Mouse (Mus musculus): ENCODE data around the gene Gper1. TPM values are rescaled to one million over a fixed set of nuclear protein-coding genes. Genes with fewer than 3 reads are reported as not detected.
A peak's percentile ranks its signal among the peaks of the same experiment; 100 is the strongest.

The Gper1 gene
- total and polyA plus RNA-seq, 3 experiments, result not detected

GRCm38 (mm10) chr5:139395528-139395927 is 27.4 kb upstream of the Gper1 start:
- Histone ChIP-seq H3K36me3 (replicated peaks) (peaks cover 90% of the 10 kb centered on the region), H3K4me3 (ENCODE audit: low read depth, low read length) (no peak overlapping the region), H3K4me1 (ENCODE audit: insufficient read depth, low read depth, low read length) (peaks cover 79% of the 10 kb centered on the region), H3K27me3 (ENCODE audit: insufficient read depth, low read length) (no peaks in the 10 kb centered on the region), H3K9me3 (replicated peaks) (no peaks in the 10 kb centered on the region)
- peak; percentile 80 for TF ChIP-seq POLR2AphosphoS5 (IDR thresholded peaks at IDR 0.05; ENCODE audit: insufficient replicate concordance, low read depth, low read length)
- TF ChIP-seq GATA2 (IDR thresholded peaks at IDR 0.05; ENCODE audit: borderline replicate concordance, low read depth, low read length), result no peak
- ATAC-seq (ENCODE audit: extremely low read depth, insufficient number of reproducible peaks, low FRiP score, poor library complexity, severe bottlenecking) (no peak), DNase-seq (ENCODE audit: low spot score) (no peak)

GRCm38 (mm10) chr5:139397359-139397916 is 25.5 kb upstream of the Gper1 start:
- Histone ChIP-seq H3K27me3 (ENCODE audit: insufficient read depth, low read length) (no peaks in the 10 kb centered on the region), H3K4me3 (ENCODE audit: low read depth, low read length) (no peak overlapping the region), H3K36me3 (replicated peaks) (peaks cover 85% of the 10 kb centered on the region), H3K4me1 (ENCODE audit: insufficient read depth, low read depth, low read length) (peaks cover 60% of the 10 kb centered on the region), H3K9me3 (replicated peaks) (no peaks in the 10 kb centered on the region)
- ATAC-seq (ENCODE audit: extremely low read depth, insufficient number of reproducible peaks, low FRiP score, poor library complexity, severe bottlenecking) (no peak), DNase-seq (ENCODE audit: low spot score) (no peak)
- TF ChIP-seq POLR2AphosphoS5 (IDR thresholded peaks at IDR 0.05; ENCODE audit: insufficient replicate concordance, low read depth, low read length) (peak; percentile 78; the same call in 1 of the 2 replicates), GATA1 (IDR thresholded peaks at IDR 0.05; ENCODE audit: borderline replicate concordance, low read length) (no peak)

GRCm38 (mm10) chr5:139397959-139398753 is 24.8 kb upstream of the Gper1 start:
- peak; percentile 35 for ATAC-seq (ENCODE audit: extremely low read depth, insufficient number of reproducible peaks, low FRiP score, poor library complexity, severe bottlenecking)
- Histone ChIP-seq H3K4me3 (ENCODE audit: low read depth, low read length) (no peak overlapping the region), H3K4me1 (ENCODE audit: insufficient read depth, low read depth, low read length) (peaks cover 53% of the 10 kb centered on the region), H3K9me3 (replicated peaks) (no peaks in the 10 kb centered on the region), H3K27me3 (ENCODE audit: insufficient read depth, low read length) (no peaks in the 10 kb centered on the region), H3K36me3 (replicated peaks) (peaks cover 85% of the 10 kb centered on the region)
- peak; percentile 77 for DNase-seq (ENCODE audit: low spot score)
- TF ChIP-seq GATA1 (IDR thresholded peaks at IDR 0.05; ENCODE audit: borderline replicate concordance, low read length) (no peak), GATA2 (IDR thresholded peaks at IDR 0.05; ENCODE audit: borderline replicate concordance, low read depth, low read length) (no peak), TAL1 (conservative IDR thresholded peaks at IDR 0.05; ENCODE audit: low read depth, low read length) (no peak), CTCF (IDR thresholded peaks at IDR 0.05; ENCODE audit: low read depth, low read length) (peak; percentile 78)

DNA sequence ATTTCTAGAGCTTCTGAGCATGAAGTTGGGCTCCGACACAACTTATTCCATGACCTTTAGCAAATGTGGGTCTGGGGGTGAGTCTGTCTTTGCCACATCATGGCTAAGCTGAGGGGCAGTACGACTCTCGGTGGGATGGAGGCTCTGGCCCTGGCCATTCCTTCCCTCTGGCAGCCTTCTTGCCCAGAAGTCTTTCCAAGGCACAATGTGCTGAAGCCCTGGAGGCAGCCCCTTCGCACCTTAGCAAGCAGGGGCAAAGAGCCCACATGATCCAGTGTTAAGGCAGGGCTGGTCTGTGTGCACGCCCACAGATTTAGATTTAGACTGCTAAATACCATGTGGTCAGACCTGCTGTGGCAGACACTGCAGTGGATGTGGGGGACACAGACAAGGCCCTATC is 24.2 kb upstream of the Gper1 start:
- DNase-seq (ENCODE audit: low spot score), result no peak

GRCm38 (mm10) chr5:139399991-139400390 is 23.0 kb upstream of the Gper1 start:
- no peak for DNase-seq (ENCODE audit: low spot score)
- H3K4me3 ChIP-seq (ENCODE audit: low read depth, low read length), result no peak overlapping the region

More for the DNA sequence above, 24.2 kb upstream of the Gper1 start:
- peaks cover 85% of the 10 kb centered on the region for H3K36me3 ChIP-seq (replicated peaks)
- no peaks in the 10 kb centered on the region for H3K27me3 ChIP-seq (ENCODE audit: insufficient read depth, low read length)
- no peaks in the 10 kb centered on the region for H3K9me3 ChIP-seq (replicated peaks)
- ATAC-seq (ENCODE audit: extremely low read depth, insufficient number of reproducible peaks, low FRiP score, poor library complexity, severe bottlenecking), result no peak
- TF ChIP-seq GATA1 (IDR thresholded peaks at IDR 0.05; ENCODE audit: borderline replicate concordance, low read length) (no peak), TAL1 (conservative IDR thresholded peaks at IDR 0.05; ENCODE audit: low read depth, low read length) (no peak), CTCF (IDR thresholded peaks at IDR 0.05; ENCODE audit: low read depth, low read length) (no peak)
- H3K4me1 ChIP-seq (ENCODE audit: insufficient read depth, low read depth, low read length), result peaks cover 50% of the 10 kb centered on the region
- no peak overlapping the region for H3K4me3 ChIP-seq (ENCODE audit: low read depth, low read length)

DNA sequence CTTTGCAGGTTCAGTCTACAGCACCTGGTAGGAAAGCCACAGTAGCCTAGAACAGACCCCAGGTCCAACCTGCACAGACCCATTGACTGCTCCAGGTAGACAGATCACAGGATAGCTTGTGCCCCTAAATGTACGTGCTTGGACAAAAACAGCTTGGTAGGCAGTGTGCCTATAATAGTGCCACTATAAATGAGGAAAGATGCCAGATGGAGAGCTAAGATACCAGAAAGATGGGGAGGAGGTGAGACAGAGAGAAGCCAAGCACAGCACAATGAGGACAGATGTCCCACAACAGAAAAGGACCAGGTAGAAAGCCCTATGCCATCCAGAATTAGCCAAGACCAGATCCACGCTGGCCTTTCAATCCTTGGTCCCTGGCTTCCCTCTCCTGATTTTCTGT is 20.8 kb upstream of the Gper1 start:
- DNase-seq (ENCODE audit: low spot score) (no peak), ATAC-seq (ENCODE audit: extremely low read depth, insufficient number of reproducible peaks, low FRiP score, poor library complexity, severe bottlenecking) (no peak)
- TF ChIP-seq TAL1 (conservative IDR thresholded peaks at IDR 0.05; ENCODE audit: low read depth, low read length), result no peak
- no peak for TF ChIP-seq POLR2AphosphoS5 (IDR thresholded peaks at IDR 0.05; ENCODE audit: insufficient replicate concordance, low read depth, low read length)
- no peak for TF ChIP-seq CTCF (IDR thresholded peaks at IDR 0.05; ENCODE audit: low read depth, low read length)
- TF ChIP-seq GATA2 (IDR thresholded peaks at IDR 0.05; ENCODE audit: borderline replicate concordance, low read depth, low read length), result no peak
- no peak for TF ChIP-seq GATA1 (IDR thresholded peaks at IDR 0.05; ENCODE audit: borderline replicate concordance, low read length)
- Histone ChIP-seq H3K4me1 (ENCODE audit: insufficient read depth, low read depth, low read length) (peaks cover 39% of the 10 kb centered on the region), H3K27me3 (ENCODE audit: insufficient read depth, low read length) (no peaks in the 10 kb centered on the region), H3K36me3 (replicated peaks) (peaks cover 85% of the 10 kb centered on the region), H3K9me3 (replicated peaks) (no peaks in the 10 kb centered on the region), H3K4me3 (ENCODE audit: low read depth, low read length) (no peak overlapping the region)

More at GRCm38 (mm10) chr5:139399991-139400390, 23.0 kb upstream of the Gper1 start:
- Histone ChIP-seq H3K9me3 (replicated peaks) (no peaks in the 10 kb centered on the region), H3K36me3 (replicated peaks) (peaks cover 85% of the 10 kb centered on the region), H3K4me1 (ENCODE audit: insufficient read depth, low read depth, low read length) (peaks cover 41% of the 10 kb centered on the region), H3K27me3 (ENCODE audit: insufficient read depth, low read length) (no peaks in the 10 kb centered on the region)
- TF ChIP-seq POLR2AphosphoS5 (IDR thresholded peaks at IDR 0.05; ENCODE audit: insufficient replicate concordance, low read depth, low read length) (no peak), GATA1 (IDR thresholded peaks at IDR 0.05; ENCODE audit: borderline replicate concordance, low read length) (no peak), GATA2 (IDR thresholded peaks at IDR 0.05; ENCODE audit: borderline replicate concordance, low read depth, low read length) (no peak), TAL1 (conservative IDR thresholded peaks at IDR 0.05; ENCODE audit: low read depth, low read length) (no peak), CTCF (IDR thresholded peaks at IDR 0.05; ENCODE audit: low read depth, low read length) (no peak)
- no peak for ATAC-seq (ENCODE audit: extremely low read depth, insufficient number of reproducible peaks, low FRiP score, poor library complexity, severe bottlenecking)

All from G1E (cell line).